Mouse (Mus musculus): ENCODE data around the gene Foxp1.

Gene Foxp1

GRCm38 (mm10) chr6:99359036-99359698, 163.4 kb downstream of the Foxp1 start:
- in situ Hi-C loops (cut with MboI) = no loop called here

GRCm38 (mm10) chr6:99357931-99358330, 164.6 kb downstream of the Foxp1 start:
- in situ Hi-C loops (cut with MboI) = no loop called here

DNA sequence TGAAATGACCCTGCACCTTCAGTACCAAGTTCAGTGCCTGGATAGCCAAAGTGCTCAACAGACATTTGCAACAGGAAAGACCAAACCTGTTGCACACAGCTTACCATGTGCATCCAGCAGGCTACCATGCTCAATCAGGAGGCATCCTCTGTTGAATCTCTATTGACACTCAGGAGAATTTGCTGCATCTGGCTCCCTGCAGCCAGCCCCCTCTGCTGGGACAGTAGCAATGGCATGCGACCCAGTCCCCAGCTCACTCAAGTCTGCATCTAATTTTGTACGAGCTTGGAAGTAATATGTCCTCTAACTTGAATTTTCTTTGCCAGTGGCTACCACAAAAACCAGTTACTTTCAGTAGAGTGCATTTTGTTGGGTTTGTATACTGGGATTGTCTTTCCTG, 168.2 kb downstream of the Foxp1 start:
- in situ Hi-C loops (cut with MboI) = no loop called here

GRCm38 (mm10) chr6:99353441-99353840, 169.1 kb downstream of the Foxp1 start:
- in situ Hi-C loops (cut with MboI) = no loop called here

DNA sequence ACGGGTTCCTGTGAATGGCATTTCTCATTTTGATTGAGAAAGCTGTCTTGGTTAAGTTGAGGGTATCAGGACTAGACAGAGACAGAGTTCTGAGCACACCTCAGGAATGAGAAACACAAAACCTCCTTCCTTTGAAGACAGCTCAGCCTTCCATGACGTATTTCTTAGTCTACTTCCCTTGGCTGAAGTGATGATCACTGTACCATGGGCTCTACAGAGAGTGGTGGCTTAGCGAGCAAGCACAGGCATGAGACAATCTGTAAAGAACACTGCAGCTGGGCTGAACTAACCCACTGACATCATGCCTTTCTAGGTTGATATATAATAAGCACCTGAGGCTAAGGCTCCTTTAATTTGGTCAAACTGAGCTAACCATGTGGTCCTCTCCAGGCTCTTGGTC, 172.0 kb downstream of the Foxp1 start:
- in situ Hi-C loops (cut with MboI) = no loop called here

GRCm38 (mm10) chr6:99350156-99350555, 172.4 kb downstream of the Foxp1 start:
- in situ Hi-C loops (cut with MboI) = no loop called here

DNA sequence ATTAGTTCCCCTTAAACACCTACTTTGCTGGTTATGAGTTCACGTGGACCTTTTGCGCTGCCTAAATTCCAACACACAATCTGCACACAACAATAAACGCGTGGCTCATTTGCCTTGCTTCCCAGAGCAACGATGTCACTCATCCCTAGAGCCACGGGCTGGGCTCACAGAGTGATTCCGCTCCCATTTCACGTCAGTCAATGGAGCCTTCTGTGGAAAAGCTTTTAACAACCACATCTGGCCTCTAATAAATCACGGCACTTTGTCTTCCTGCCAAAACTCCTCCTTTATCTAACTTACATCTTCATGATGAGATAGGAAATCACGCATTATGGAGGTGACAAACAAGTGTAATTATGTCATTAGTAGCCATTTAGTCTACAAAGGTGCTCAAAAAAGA, 174.7 kb downstream of the Foxp1 start:
- in situ Hi-C loops (cut with MboI) = no loop called here

- in situ Hi-C loops (cut with MboI) = no loop called here
Measured at GRCm38 (mm10) chr6:99344966-99345365, 177.6 kb downstream of the Foxp1 start.

DNA sequence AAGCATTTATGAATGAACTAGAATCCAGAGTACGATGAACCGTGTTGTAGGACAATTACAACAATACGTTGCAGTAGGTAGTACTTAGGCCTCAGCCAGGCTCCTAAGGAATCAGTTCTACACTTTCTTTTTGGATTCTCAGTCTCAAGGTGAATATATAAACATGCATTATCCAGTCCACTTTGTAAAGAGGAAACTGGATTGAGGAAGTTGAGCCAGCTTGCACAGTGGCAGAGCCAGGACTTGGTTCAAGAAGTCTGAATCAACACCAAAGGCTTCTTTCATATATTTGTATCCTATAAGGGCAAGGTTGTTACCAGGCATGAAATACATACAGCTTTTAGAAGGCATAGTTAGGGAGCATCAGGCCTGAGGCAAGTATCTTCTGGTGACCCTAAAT, 178.2 kb downstream of the Foxp1 start:
- in situ Hi-C loops (cut with MboI) = no loop called here

GRCm38 (mm10) chr6:99343815-99344214, 178.7 kb downstream of the Foxp1 start:
- in situ Hi-C loops (cut with MboI) = no loop called here

DNA sequence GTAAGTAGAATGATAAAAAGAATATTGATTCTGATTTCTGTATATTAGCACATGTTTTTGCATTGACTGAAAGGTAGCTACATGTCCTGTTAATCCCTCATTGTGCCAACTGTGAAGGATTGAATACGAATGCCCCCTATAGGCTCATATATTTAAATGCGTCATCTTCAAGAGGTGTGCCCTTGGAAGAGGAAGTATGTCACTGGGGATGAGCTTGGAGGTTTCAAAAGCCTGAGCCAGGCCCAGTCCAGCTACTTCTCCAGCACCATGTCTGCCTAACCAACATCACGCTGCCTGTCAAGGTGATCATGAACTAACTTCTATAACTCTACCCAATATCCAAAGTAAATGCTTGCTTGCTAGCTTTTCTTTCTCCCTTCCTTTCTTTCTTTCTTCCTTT, 180.1 kb downstream of the Foxp1 start:
- in situ Hi-C loops (cut with MboI) = no loop called here

GRCm38 (mm10) chr6:99340902-99341301, 181.6 kb downstream of the Foxp1 start:
- in situ Hi-C loops (cut with MboI) = no loop called here

DNA sequence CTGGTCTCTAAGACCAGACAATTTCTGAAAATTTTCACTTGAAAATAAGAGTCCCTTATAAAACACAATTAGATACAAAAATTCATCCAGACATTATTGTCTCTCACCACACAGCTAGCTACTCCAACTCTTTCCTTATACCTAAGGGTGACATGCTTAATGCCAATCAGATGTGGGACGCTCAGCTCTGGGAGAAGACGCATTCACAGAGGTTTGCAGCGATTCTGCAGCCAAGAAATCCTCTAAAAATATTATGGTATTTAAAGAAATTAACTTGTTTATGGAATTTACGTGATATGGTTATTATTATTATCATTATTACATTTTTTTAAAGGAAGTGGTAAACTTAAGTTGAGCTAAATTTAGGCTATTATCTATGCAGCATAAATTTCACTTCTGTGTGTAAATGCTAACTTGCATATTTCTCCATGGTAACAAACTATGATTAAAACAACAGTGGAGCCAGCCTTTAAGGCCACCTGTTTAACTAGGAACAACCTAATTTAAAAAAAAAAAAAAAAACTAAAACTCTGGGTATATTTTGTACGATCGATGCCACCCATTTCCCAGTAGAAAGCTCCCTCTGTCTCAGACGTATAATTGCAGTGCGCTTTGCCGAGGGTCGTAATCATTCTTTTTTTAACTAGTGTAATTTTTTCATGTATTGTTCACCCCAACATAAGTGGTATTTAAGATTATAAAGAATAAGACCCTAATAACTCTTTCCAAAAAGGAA, 182.4 kb downstream of the Foxp1 start:
- in situ Hi-C loops (cut with MboI) = loop anchor here (5.0 kb wide), 1 partner anchor 88 kb away; no protein-coding TSS in a partner anchor

- in situ Hi-C loops (cut with MboI) = loop anchor here (5.0 kb wide), 1 partner anchor 87 kb away; no protein-coding TSS in a partner anchor
Measured at GRCm38 (mm10) chr6:99339343-99339620, 183.2 kb downstream of the Foxp1 start.

GRCm38 (mm10) chr6:99338593-99339342, 183.8 kb downstream of the Foxp1 start:
- in situ Hi-C loops (cut with MboI) = loop anchor here (5.0 kb wide), 1 partner anchor 86 kb away; no protein-coding TSS in a partner anchor

DNA sequence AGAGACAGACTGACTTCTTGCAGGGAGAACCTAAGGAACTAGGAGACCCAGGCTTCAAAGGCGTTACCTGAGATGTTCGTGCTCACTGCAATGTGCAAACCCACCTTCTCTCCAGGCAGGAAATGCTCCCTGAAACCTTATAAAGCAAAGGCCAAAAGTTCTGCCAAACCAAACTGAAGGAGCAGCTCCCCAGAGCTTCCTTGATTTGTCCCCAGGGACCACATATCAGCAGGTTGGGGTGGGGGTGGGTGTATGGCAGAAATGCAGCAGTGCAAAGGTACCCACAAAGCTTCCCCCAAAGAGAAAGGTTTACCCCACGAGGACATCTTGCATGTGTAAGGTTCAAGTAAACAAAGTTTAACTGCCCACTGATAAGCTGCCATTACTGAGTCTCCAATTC, 184.3 kb downstream of the Foxp1 start:
- in situ Hi-C loops (cut with MboI) = loop anchor here (5.0 kb wide), 1 partner anchor 86 kb away; no protein-coding TSS in a partner anchor

GRCm38 (mm10) chr6:99337575-99337974, 184.9 kb downstream of the Foxp1 start:
- in situ Hi-C loops (cut with MboI) = loop anchor here (5.0 kb wide), 1 partner anchor 85 kb away; no protein-coding TSS in a partner anchor

DNA sequence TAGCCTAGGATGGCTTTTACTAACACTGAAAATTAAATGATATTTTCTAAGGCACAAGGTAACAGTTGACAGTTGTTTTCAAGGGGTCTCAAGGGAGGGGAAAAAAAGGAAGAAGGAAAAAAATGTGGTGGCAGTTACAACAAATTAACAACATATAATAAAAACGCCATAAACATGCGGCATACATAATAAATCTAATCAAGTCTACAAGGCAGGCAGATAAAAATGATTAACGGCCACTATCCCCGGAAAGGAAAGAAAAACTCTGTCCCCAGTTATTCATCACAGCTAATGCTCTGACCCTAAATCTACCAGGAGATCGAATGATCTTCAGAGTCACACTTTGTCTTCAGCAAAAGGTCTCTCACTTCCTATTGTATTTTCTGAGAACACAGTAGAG, 186.3 kb downstream of the Foxp1 start:
- in situ Hi-C loops (cut with MboI) = loop anchor here (5.0 kb wide), 1 partner anchor 84 kb away; no protein-coding TSS in a partner anchor

- in situ Hi-C loops (cut with MboI) = loop anchor here (5.0 kb wide), 1 partner anchor 83 kb away; no protein-coding TSS in a partner anchor
Measured at GRCm38 (mm10) chr6:99335174-99335830, 187.2 kb downstream of the Foxp1 start.

DNA sequence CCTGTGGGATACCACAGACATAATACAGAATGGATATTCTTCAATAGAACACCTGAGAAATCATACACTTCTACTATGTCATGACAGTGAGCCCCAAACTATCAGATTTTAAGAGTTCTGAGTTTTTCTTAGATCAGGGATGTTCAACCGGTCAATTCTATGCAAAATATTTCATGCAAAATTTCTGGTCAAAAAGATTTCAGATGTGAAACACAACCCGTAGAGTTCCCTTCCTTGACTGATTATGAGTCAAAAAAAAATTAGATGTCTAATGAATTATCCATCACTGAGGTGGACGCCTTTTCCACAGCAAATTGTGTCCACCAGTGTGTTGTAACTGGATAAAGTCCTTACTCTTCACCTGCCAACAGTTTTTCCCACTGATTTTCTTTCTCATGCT, 188.3 kb downstream of the Foxp1 start:
- in situ Hi-C loops (cut with MboI) = no loop called here

GRCm38 (mm10) chr6:99333127-99333526, 189.4 kb downstream of the Foxp1 start:
- in situ Hi-C loops (cut with MboI) = no loop called here

- in situ Hi-C loops (cut with MboI) = no loop called here
Measured at GRCm38 (mm10) chr6:99330169-99330568, 192.4 kb downstream of the Foxp1 start.

Data from mature B cell (primary cell).